Mouse (Mus musculus) lung, adult 2 months (tissue): ENCODE data around the gene Zcwpw1.

Experiments used
- CTCF ChIP-seq: fragments of 200-500 bp; IDR thresholded peaks from 2 replicates; pipeline ENCODE4 v1.5.1; 2011; ENCODE audit warnings: mild to moderate bottlenecking, low read length, control low read depth; ENCODE audit not compliant: insufficient read depth
- POLR2A ChIP-seq: fragments of 200-500 bp; IDR thresholded peaks from 2 replicates; pipeline ENCODE4 v1.6.1; 2011; ENCODE audit warnings: low read depth, mild to moderate bottlenecking, control low read depth, low read length, borderline replicate concordance; ENCODE audit errors: extremely low read depth

DNA sequence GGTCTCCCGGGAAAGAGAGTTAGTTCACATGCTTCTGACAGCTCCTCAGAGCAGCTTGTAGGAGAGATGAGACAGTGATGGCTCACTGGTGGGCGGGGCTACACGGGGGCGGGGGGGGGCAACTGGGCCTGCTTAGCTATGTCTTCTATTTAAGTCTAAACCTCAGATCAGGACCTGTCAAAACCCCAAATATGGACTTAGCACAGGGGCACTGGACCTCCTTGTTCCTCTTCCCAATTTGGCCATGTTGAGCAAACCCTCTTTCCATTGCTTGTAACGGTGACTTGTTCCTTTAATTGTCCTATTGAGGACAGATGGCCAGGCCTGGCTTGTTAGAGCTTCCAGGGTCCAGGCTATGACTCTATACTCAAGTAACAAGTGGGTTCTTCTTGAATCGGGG lies 43.9 kb downstream of the Zcwpw1 start:
- TF ChIP-seq CTCF, result no peak
- TF ChIP-seq POLR2A, result no peak
